Comparison of ENCODE assay signal across 8 mouse cellular contexts in the genomic region with DNA sequence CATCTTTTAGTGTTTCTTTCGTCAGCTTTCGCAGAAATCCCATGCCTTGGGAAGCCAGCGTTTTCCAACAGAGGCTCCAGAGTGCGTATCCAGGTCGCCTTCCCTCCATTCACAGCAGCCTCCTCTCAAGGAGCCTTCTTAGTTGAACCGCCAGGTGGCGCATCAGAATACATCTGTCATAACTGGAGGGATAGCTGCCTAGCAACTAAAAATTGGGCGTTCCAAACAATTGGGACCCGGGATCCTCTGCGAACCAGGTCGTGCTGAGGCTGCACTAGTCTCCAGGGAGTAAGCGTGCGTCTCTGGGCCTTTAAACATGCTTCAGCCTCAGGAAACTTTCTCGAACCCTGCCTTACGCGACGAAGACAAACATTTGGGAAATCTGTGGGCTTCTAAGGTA. TPM values are rescaled to one million over a fixed set of nuclear protein-coding genes. Genes with fewer than 3 reads are reported as not detected.
DNase-seq lines count a peak whose midpoint lies in the region; ATAC-seq and TF ChIP-seq lines count a peak whose summit lies in the region.

No protein-coding gene starts in this region.

- DNase-seq in 3134 (ENCODE audit: extremely low read depth, insufficient read length, low spot score), result peak; percentile 65
- peak; percentile 86 to 87 for DNase-seq in adrenal gland, postnatal 36 days
- peak; percentile 82 to 84 for DNase-seq in heart, adult 2 months
- peak; percentile 91 for DNase-seq in kidney, adult 2 months
- peak; percentile 50 to 74 for DNase-seq in spleen, adult 18-20 months

- peaks cover 22% of the 10 kb centered on the region for H3K27me3 ChIP-seq in embryonic facial prominence, embryonic 12.5 days
- H3K27me3 ChIP-seq in heart, adult 2 months (ENCODE audit: control insufficient read depth, insufficient read depth, low read length), result peaks cover 2% of the 10 kb centered on the region
- H3K27me3 ChIP-seq in kidney, adult 2 months (replicated peaks; ENCODE audit: control insufficient read depth, insufficient read depth, low read length), result no peaks in the 10 kb centered on the region
- H3K27me3 ChIP-seq in limb, embryonic 12.5 days, result peaks cover 28% of the 10 kb centered on the region
- no peaks in the 10 kb centered on the region for H3K27me3 ChIP-seq in midbrain, embryonic 15.5 days (replicated peaks)

- H3K27ac ChIP-seq in embryonic facial prominence, embryonic 12.5 days, result no peak overlapping the region
- no peak overlapping the region for H3K27ac ChIP-seq in heart, adult 2 months
- H3K27ac ChIP-seq in kidney, adult 2 months (ENCODE audit: insufficient read depth, low read depth, low read length), result no peak overlapping the region
- H3K27ac ChIP-seq in limb, embryonic 12.5 days, result no peak overlapping the region
- H3K27ac ChIP-seq in midbrain, embryonic 15.5 days, result peak overlapping the region; percentile 81

- H3K9ac ChIP-seq in embryonic facial prominence, embryonic 12.5 days, result no peak overlapping the region
- no peak overlapping the region for H3K9ac ChIP-seq in heart, adult 2 months (ENCODE audit: low read depth, low read length)
- no peak overlapping the region for H3K9ac ChIP-seq in limb, embryonic 12.5 days (replicated peaks)
- peak overlapping the region; percentile 20 for H3K9ac ChIP-seq in midbrain, embryonic 15.5 days

- peak overlapping the region; percentile 4; the same call in 1 of the 2 replicates for H3K4me3 ChIP-seq in embryonic facial prominence, embryonic 12.5 days
- peak overlapping the region; percentile 11 for H3K4me3 ChIP-seq in heart, adult 2 months
- no peak overlapping the region for H3K4me3 ChIP-seq in kidney, adult 2 months (ENCODE audit: insufficient read depth, low read depth, low read length)
- H3K4me3 ChIP-seq in limb, embryonic 12.5 days (replicated peaks), result peak overlapping the region; percentile 26; the same call in 1 of the 2 replicates
- peak overlapping the region; percentile 33 for H3K4me3 ChIP-seq in midbrain, embryonic 15.5 days

- TF ChIP-seq POLR2A in heart, adult 2 months (IDR thresholded peaks at IDR 0.05; ENCODE audit: insufficient read depth, low read depth, low read length), result no peak
- no peak for TF ChIP-seq POLR2A in kidney, adult 2 months (IDR thresholded peaks at IDR 0.05; ENCODE audit: low read depth, low read length)

- peaks cover 5% of the 10 kb centered on the region for H3K4me1 ChIP-seq in embryonic facial prominence, embryonic 12.5 days
- peaks cover 5% of the 10 kb centered on the region for H3K4me1 ChIP-seq in heart, adult 2 months (ENCODE audit: control insufficient read depth, insufficient read depth, low read length)
- H3K4me1 ChIP-seq in kidney, adult 2 months (ENCODE audit: control insufficient read depth, insufficient read depth, low read length), result no peaks in the 10 kb centered on the region
- peaks cover 10% of the 10 kb centered on the region for H3K4me1 ChIP-seq in limb, embryonic 12.5 days (replicated peaks)
- peaks cover 12% of the 10 kb centered on the region for H3K4me1 ChIP-seq in midbrain, embryonic 15.5 days

- no peaks in the 10 kb centered on the region for H3K79me2 ChIP-seq in heart, adult 2 months (replicated peaks; ENCODE audit: control insufficient read depth, insufficient read depth, low read length)

- peak overlapping the region; percentile 39 for H3K4me2 ChIP-seq in embryonic facial prominence, embryonic 12.5 days (replicated peaks)
- H3K4me2 ChIP-seq in limb, embryonic 12.5 days, result peak overlapping the region; percentile 55
- H3K4me2 ChIP-seq in midbrain, embryonic 15.5 days, result peak overlapping the region; percentile 64

- no peaks in the 10 kb centered on the region for H3K9me3 ChIP-seq in embryonic facial prominence, embryonic 12.5 days
- H3K9me3 ChIP-seq in limb, embryonic 12.5 days, result no peaks in the 10 kb centered on the region
- H3K9me3 ChIP-seq in midbrain, embryonic 15.5 days, result no peaks in the 10 kb centered on the region

- no peak for ATAC-seq in embryonic facial prominence, embryonic 12.5 days (ENCODE audit: insufficient number of reproducible peaks, insufficient read depth, low FRiP score, low TSS enrichment)
- ATAC-seq in limb, embryonic 12.5 days (ENCODE audit: insufficient number of reproducible peaks, insufficient read depth, low FRiP score, low TSS enrichment, low read depth), result peak; percentile 57; the same call in 1 of the 2 replicates
- ATAC-seq in midbrain, embryonic 15.5 days (replicated peaks), result peak; percentile 29

- peak; percentile 94 for TF ChIP-seq CTCF in heart, adult 2 months (IDR thresholded peaks at IDR 0.05)
- peak; percentile 81 for TF ChIP-seq CTCF in kidney, adult 2 months (conservative IDR thresholded peaks at IDR 0.05; ENCODE audit: insufficient read depth, insufficient read length, low read depth, low read length)

- H3K36me3 ChIP-seq in embryonic facial prominence, embryonic 12.5 days, result no peaks in the 10 kb centered on the region
- no peaks in the 10 kb centered on the region for H3K36me3 ChIP-seq in heart, adult 2 months (ENCODE audit: control insufficient read depth, insufficient read depth, low read length)
- H3K36me3 ChIP-seq in kidney, adult 2 months (ENCODE audit: control insufficient read depth, insufficient read depth, low read length), result no peaks in the 10 kb centered on the region
- no peaks in the 10 kb centered on the region for H3K36me3 ChIP-seq in limb, embryonic 12.5 days
- H3K36me3 ChIP-seq in midbrain, embryonic 15.5 days (replicated peaks), result no peaks in the 10 kb centered on the region

- intact Hi-C loops in heart, adult 2 months (cut with DNase I), result no loop called here

- 3% methylated on average over 17 of the region's 17 CpGs for WGBS in embryonic facial prominence, embryonic 12.5 days
- 2% methylated on average over 17 of the region's 17 CpGs for WGBS in heart, adult 2 months
- 5% methylated on average over 17 of the region's 17 CpGs for WGBS in kidney, adult 2 months
- WGBS in limb, embryonic 12.5 days, result 6% methylated on average over 17 of the region's 17 CpGs
- WGBS in midbrain, embryonic 15.5 days, result 3% methylated on average over 17 of the region's 17 CpGs

- TF ChIP-seq EP300 in heart, adult 2 months (IDR thresholded peaks at IDR 0.05; ENCODE audit: insufficient read depth, low read depth, low read length), result no peak

RNA-seq across cellular contexts. Expression of a gene that starts 1.0 kb away (rescaled TPM):
- 1 to 10 TPM; 1.7 to 5.3 TPM for total RNA-seq in adrenal gland, postnatal 36 days (2021)
- polyA plus RNA-seq in embryonic facial prominence, embryonic 12.5 days (2016; fragmentation: Nextera tagmentation; extraction: Ambion mirVana), result 0.67 and 1.3 TPM in 2 replicates
- under 1 TPM in 1 of 2 experiments, not detected in 1; 0.07 TPM for total RNA-seq in heart, adult 2 months (2021)
- polyA plus RNA-seq in heart, adult 2 months (2012; rRNA removed), result 0.59 and 1.8 TPM in 2 replicates
- polyA plus RNA-seq in kidney, adult 2 months (2012; rRNA removed), result 0.25 and 0.37 TPM in 2 replicates
- 0.21 and 0.29 TPM in 2 replicates for polyA plus RNA-seq in limb, embryonic 12.5 days (2016; fragmentation: Nextera tagmentation; extraction: Ambion mirVana)
- 18.9 and 19.4 TPM in 2 replicates for polyA plus RNA-seq in midbrain, embryonic 15.5 days (2015; fragmentation: Nextera tagmentation; extraction: Ambion mirVana)

RNA-seq across cellular contexts. Expression of a gene that starts 3.4 kb away (rescaled TPM):
- total RNA-seq in adrenal gland, postnatal 36 days (2021), result not detected
- 0.26 and 0.37 TPM in 2 replicates for polyA plus RNA-seq in embryonic facial prominence, embryonic 12.5 days (2016; fragmentation: Nextera tagmentation; extraction: Ambion mirVana)
- total RNA-seq in heart, adult 2 months (2021), result not detected
- polyA plus RNA-seq in heart, adult 2 months (2012; rRNA removed), result 0.86 TPM in 1 of 2 replicates, not detected in the other
- polyA plus RNA-seq in kidney, adult 2 months (2012; rRNA removed), result 0.17 and 0.24 TPM in 2 replicates
- not detected in 2 replicates for polyA plus RNA-seq in limb, embryonic 12.5 days (2016; fragmentation: Nextera tagmentation; extraction: Ambion mirVana)
- 2.8 and 3.5 TPM in 2 replicates for polyA plus RNA-seq in midbrain, embryonic 15.5 days (2015; fragmentation: Nextera tagmentation; extraction: Ambion mirVana)

RNA-seq across cellular contexts. Expression of a gene that starts 25.0 kb away (rescaled TPM):
- total RNA-seq in adrenal gland, postnatal 36 days (2021), result 10 to 100 TPM; 55.1 to 65.9 TPM
- 44.0 and 45.1 TPM in 2 replicates for polyA plus RNA-seq in embryonic facial prominence, embryonic 12.5 days (2016; fragmentation: Nextera tagmentation; extraction: Ambion mirVana)
- 10 to 100 TPM; 25.5 to 28.4 TPM for total RNA-seq in heart, adult 2 months (2021)
- 6.3 and 8.3 TPM in 2 replicates for polyA plus RNA-seq in heart, adult 2 months (2012; rRNA removed)
- 6.4 and 7.5 TPM in 2 replicates for polyA plus RNA-seq in kidney, adult 2 months (2012; rRNA removed)
- 37.4 and 39.2 TPM in 2 replicates for polyA plus RNA-seq in limb, embryonic 12.5 days (2016; fragmentation: Nextera tagmentation; extraction: Ambion mirVana)
- 56.1 TPM in 2 replicates for polyA plus RNA-seq in midbrain, embryonic 15.5 days (2015; fragmentation: Nextera tagmentation; extraction: Ambion mirVana)

RNA-seq across cellular contexts. Expression of a gene that starts 34.2 kb away (rescaled TPM):
- 10 to 100 TPM; 29.2 to 36.0 TPM for total RNA-seq in adrenal gland, postnatal 36 days (2021)
- 51.7 and 52.3 TPM in 2 replicates for polyA plus RNA-seq in embryonic facial prominence, embryonic 12.5 days (2016; fragmentation: Nextera tagmentation; extraction: Ambion mirVana)
- 10 to 100 TPM; 11.1 to 14.4 TPM for total RNA-seq in heart, adult 2 months (2021)
- polyA plus RNA-seq in heart, adult 2 months (2012; rRNA removed), result 4.5 and 7.5 TPM in 2 replicates
- 3.7 and 5.3 TPM in 2 replicates for polyA plus RNA-seq in kidney, adult 2 months (2012; rRNA removed)
- polyA plus RNA-seq in limb, embryonic 12.5 days (2016; fragmentation: Nextera tagmentation; extraction: Ambion mirVana), result 44.3 and 49.9 TPM in 2 replicates
- polyA plus RNA-seq in midbrain, embryonic 15.5 days (2015; fragmentation: Nextera tagmentation; extraction: Ambion mirVana), result 53.8 and 54.6 TPM in 2 replicates

RNA-seq across cellular contexts. Expression of a gene that starts 53.8 kb away (rescaled TPM):
- total RNA-seq in adrenal gland, postnatal 36 days (2021), result 10 to 100 TPM in 1 of 2 experiments, 1 to 10 TPM in 1; 8.0 to 12.3 TPM
- polyA plus RNA-seq in embryonic facial prominence, embryonic 12.5 days (2016; fragmentation: Nextera tagmentation; extraction: Ambion mirVana), result 17.5 and 17.6 TPM in 2 replicates
- total RNA-seq in heart, adult 2 months (2021), result 1 to 10 TPM; 8.2 to 9.2 TPM
- polyA plus RNA-seq in heart, adult 2 months (2012; rRNA removed), result 3.7 and 7.0 TPM in 2 replicates
- 5.6 TPM in 2 replicates for polyA plus RNA-seq in kidney, adult 2 months (2012; rRNA removed)
- 10.9 TPM in 2 replicates for polyA plus RNA-seq in limb, embryonic 12.5 days (2016; fragmentation: Nextera tagmentation; extraction: Ambion mirVana)
- 110 and 114 TPM in 2 replicates for polyA plus RNA-seq in midbrain, embryonic 15.5 days (2015; fragmentation: Nextera tagmentation; extraction: Ambion mirVana)
